Mouse (Mus musculus) erythroid progenitor cell, adult 5-6 weeks (primary cell): ENCODE results near the gene Xpc. TPM values are rescaled to one million over a fixed set of nuclear protein-coding genes. Genes with fewer than 3 reads are reported as not detected.
"Not testable (repeated sequence)": the region's sequence is repeated elsewhere in the genome, so short reads cannot be mapped to it uniquely, and the experiment has no call there.

Experiments used
- ATAC-seq: replicated peaks from 2 replicates; pipeline ENCODE4 v1.8.0; 2016; ENCODE audit warnings: moderate number of reproducible peaks, mild to moderate bottlenecking, moderate TSS enrichment, inconsistent platforms; ENCODE audit not compliant: poor library complexity, low FRiP score, severe bottlenecking
- total RNA-seq, 2 experiments: library from RNA; stranded (forward) in 1 of 2; stranded (reverse) in 1 of 2; fragments of 150-400 nt in 1 of 2; fragments of 186-747, 209-891 nt in 1 of 2; gene quantifications; 2 replicates each; pipeline versions ENCODE4 v1.2.3 to v1.2.4; 2015 to 2017; ENCODE audit warnings: low replicate concordance in 2 of 2

Gene Xpc
- total RNA-seq, 2 experiments from 2014 or later, result 5.4 to 6.4 TPM

DNA sequence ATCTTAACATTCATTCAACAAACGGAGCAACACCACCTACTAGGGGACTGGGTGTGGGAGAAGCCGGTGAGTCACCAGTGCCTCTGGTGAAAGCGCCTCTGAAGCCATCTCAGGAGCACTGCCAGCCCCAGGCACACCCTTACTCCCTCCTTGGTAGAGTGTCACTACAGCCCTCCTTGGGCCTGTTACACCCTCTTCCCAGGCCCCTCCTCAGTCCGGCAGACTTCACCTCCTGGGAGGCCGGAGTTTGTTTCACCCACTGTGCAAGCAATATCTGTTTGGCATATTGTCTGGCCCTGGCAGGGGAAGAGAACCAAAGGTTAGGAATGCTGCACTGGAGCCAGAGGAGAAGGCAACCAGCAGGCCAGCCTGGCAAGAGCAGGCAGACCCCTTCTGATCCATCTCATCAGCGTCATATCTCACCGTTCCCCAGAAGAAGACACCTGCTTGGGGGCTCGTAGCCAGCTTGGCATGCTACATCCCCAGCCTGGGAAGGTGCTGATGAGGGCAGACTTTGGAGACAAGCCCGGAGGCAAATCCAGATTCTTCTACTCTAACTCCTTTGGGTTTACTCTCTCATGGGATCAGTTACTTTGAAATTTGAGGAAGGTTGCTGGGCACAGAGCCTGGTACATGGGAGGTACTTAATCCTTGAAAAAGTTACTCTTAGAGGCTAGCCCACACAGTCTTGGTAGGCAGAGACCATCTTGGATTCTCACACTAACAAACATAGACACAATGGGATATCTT lies 41.1 kb downstream of the Xpc start:
- no peak for ATAC-seq

DNA sequence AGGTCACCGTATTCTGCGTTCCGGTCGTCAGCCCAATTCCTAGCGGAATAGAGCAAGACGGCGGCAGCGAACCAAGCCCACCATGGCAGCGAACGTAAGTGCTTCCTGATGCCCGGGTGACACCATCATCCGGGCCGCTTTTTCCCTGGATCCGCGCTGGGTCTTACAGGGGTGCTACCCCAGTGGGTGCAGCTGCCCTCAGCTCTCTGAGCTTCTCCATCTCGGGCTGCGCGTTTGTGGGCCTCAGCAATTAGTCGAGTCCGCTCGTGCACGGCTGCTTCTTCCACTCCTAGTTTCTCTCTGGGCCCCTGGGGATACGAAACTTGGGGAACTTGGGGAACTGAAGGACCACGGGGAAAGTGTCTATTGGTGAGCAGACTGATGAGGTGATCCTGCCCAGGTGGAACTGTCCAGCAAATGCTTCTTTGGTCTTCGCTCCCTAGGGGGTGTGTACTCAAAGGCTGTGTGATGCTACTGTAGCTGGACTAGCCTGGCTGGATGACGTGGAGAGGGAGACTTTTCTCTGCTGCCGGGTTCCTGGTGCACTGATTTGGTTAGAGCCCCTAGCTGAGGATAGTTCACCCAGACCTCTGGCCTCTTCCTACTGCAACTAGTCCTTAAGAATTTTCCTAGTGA lies 41.8 kb downstream of the Xpc start:
- peak; percentile 40 for ATAC-seq

DNA sequence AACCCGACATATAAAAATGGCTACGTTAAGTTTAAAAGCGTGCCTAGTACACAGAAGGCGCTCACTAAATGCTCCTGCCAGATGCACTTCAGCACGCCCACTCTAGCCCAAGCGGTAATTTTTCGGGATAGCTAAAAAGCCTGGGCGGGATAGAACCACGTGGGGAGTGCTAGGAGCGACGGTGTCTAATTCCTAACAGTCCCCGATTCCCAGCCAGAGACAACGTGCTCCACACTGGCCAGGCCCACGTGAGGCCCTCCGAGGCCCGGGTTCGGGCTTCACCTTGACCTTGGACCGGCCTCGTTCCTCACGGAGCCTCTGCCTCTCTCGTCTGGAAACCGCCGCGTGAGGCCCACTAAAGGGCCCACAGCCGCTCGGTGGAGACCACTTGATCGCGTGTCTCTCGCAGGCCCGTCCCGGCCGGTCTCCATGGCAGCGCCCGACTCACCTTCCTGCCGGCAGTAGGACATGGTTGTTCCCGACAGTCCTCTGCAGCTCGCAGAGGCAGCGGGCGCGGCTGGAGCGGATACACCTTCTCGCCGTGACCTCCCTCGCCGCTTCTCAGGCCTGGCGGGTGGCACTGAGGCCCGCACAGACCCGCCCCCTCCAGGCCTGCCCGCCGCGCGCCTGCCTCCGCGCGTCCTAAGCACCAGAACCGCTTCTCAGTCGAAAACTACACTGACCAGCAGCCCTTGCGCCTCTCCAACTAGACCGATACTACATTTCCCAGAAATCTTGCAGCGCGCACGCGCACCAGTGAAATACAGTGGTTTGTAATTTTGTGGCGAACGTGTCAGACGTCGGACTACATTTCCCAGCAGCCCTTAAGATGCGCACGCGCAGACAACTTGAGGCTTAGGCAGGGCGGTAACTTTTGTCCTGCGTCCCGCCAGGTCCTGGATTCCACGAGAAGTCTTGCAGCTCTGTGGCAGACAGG lies 42.6 kb downstream of the Xpc start, which contains the start of the genes Chchd4 and Tmem43:
TSS of gene Chchd4 (minus strand) at position 679 of the 937 bp plus-strand sequence.
TSS of gene Tmem43 (plus strand) at position 836 of the 937 bp plus-strand sequence.
- ATAC-seq, result peak; percentile 87

DNA sequence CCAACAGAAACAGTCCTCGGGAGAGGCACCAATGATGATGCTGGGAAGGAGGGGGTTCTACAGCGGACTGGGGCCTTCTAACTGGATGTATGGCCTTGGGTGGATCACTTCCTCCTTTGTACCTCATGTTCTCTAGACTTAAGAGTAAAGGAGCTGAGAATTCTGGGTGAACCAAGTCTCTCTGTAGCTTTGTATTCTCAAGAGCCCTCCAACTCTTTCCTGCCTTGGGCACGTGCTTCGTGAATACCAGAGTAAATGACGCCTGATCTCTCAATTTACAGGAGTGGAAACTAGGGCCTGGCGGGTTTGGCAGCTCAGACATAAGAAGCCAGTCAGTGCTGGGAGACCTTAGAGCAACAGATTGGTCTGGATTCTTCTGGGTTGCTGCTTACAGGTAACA lies 43.4 kb downstream of the Xpc start:
- ATAC-seq, result no peak

DNA sequence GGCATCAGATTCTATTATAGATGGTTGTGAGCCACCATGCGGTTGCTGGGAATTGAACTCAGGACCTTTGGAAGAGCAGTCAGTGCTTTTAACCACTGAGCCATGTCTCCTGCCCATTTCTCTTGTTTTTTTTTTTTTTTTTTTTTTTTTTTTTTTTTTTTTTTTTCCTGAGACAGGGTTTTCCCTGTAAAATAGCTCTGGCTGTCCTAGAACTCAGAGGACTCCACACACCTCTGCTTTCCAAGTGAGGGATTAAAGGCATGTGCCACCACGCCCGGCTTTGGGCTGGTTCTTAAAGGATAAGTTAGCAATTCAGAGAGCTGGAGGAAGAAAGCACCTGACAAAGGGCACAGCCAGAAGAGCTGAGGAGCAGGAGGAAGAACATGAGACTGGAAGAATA lies 44.3 kb downstream of the Xpc start:
- ATAC-seq, result not testable (repeated sequence)

DNA sequence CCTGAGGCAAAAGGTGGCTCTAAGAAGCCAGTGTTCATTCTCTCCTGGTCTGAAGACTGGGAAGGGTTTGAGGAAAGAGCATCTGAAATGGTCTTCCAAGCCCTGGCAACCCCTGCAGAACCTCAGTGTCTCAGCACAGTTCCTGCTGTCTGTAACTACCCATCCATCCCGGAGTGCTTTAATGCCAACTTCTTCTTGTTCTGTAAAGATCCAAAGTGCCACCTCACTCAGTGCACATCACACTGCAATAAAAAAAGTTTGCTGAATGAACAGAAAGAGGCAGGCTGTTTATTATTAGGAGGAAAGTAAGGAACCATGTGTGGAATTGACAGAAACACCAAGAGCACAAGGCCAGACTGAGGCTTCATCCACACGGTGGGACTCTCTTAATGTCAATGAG lies 45.0 kb downstream of the Xpc start:
- no peak for ATAC-seq

DNA sequence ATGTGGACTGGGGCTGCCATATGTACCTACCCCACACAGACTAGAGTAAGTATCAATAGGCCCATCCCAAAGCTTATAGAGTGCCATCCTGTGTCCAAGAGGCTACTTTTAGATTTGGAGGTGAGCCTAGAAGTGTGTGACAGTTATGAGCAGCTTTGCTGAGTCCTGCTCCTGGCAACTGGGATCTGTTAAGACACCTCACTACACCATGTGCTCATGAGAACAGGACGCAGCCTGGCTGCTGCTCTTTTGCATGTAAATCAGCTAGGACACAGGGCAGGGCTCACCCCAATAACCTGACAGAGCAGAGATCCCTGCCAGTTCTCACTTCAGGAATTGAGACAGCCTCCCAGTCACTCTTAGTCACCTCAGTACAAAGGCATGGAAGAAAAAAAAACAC lies 48.6 kb downstream of the Xpc start:
- ATAC-seq, result no peak

DNA sequence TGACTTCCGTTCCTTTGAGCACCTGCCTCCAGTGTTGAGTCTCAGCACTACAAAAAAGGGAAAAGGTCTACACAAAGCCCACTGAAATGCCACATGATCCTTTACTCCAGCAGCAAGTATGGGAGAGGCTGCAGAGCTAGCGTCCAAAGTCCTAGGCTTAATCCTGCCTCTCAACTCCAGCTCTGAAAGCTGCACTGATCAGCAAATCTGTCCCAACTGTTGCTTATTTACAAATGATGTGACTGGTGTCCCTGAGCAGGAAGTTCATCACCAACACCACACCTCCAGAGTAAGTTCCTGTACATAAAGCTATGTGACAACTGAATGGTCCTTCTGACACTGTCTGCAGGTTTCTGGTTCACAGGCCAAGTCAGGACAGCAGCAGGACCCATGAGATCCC lies 49.9 kb downstream of the Xpc start:
- ATAC-seq, result no peak

DNA sequence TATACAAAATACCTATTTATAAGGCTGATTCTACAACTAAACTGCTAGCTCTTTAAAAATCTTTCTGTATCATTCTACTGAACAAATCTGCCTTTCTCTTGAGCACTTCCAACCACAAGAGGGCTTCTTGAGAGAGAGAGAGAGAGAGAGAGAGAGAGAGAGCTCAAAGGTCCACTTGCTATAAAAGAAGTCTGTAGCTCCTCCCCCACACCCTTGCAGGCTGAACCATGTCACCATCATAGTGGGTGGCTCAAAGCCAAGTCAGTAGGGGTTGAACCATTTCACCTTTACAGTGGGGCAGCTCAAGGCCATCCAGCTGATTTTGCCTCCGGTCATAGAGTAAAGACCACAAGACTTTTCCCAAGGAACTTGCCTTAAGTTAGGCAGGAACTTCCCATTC lies 56.2 kb downstream of the Xpc start:
- 0 out of 2 replicates have a peak, but pooled peaks have one; percentile 19 for ATAC-seq

DNA sequence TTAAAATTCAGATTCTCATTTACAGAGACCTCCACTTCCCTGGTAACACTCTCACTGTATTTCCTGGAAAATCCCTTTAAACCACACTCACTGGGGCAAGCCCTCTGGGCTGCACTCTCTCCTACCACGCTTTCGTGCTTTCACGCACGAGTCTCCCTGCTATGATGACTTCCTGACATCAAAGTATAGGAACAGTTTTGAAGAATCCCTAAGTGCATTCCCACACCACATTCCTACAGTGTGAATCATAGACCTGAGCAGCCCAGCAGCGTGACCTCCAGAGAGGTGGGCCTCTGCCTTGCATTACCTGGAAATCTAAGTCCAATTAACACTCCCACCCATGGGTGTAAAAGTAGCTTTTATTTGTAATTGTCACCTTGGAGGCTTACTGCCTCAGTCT lies 61.1 kb downstream of the Xpc start:
- ATAC-seq, result no peak

DNA sequence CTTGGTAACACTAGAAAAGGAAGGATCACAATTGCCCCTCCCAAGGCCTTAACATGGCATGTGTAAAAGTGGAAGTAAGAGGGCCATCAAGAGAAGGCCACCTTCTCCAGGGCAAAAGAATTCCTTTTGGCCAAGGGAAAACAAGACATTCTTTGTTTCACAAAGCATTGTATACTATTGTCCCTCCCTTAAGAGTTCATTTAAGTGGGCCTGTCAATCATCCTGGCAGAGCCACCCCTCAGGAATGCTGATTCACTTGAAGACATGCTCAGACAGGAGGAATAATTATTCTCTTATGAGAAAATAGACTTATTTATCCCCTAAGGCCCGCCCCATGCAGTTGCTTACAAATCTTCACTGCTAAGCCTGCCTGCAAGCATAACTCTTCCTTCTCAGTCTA lies 63.6 kb downstream of the Xpc start:
- no peak for ATAC-seq

DNA sequence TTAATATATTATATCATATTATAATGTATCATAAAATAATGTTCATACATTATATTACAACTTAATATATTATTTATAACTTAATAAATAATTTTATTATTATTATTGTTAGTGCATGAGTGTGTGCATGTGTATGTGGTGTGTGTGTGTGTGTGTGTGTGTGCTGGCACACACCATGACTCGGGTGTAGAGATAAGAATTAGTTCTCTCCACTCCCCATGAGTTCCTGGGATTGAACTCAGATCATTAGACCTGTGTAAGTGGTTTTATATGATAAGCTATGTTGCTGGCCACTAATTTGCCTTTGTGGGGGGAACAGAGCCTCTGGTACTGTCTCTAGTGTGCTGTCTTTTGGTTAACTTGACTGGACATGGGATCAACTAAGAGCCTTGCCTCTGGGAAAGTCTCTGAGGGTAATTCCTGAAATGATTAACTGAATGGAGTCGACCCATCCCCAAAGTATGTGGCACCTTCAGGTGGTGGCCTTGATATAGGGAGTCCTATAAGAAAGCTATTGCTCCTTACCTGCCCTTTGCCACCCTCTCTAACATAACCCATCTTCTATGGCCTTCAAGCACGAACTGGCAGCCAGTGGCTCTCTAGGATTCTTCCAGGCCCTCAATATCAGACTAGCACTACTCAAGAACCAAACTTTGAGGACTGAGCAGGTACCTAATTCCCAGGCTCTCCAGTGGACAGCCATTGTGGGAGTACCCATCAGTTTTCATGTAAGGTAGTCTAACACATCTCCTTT lies 66.0 kb downstream of the Xpc start:
- no peak for ATAC-seq

DNA sequence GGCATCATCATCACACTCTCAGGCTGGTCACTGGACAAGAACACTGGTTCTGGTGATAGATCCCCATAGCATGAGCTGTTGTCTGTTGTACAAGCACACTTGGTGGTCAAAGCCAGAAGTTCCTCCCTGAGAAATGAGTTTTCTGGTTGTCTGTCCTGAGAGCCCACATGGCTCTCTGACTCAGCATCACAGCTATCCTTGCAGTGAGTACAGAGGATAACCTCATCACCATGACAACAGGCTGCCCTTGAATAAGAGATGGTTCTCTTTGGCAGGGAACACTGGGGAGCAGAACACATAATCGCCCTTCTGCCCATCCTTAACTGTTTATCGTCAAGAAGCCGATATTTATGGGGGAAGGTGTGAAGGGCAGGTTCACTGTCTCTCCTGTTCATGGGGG lies 70.4 kb downstream of the Xpc start:
- ATAC-seq, result no peak

DNA sequence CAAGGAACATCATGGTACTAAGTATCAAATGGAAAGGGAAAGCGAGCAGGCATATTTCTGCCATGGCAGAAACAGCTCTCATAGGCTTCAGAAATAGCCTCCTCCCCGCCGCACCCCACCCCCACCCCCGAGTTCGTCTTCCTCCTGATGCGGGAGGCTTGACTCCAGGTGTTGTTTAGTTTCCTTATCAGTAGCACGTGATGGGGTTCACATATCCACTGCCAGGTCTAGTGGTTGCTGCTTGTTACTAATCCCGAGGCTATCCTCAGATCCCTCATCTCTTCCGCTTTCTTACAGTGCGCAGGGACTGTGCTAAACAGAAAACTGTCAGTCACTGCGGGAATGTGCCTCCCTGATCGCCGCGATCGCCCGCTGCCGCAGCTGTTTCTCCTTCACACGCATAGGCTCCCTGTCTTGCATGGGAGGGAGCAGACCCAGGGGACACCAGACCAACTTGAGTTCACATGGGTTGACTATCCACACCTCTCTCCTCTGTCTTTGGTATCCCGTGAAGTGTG lies 74.5 kb downstream of the Xpc start:
- peak; percentile 37 for ATAC-seq

DNA sequence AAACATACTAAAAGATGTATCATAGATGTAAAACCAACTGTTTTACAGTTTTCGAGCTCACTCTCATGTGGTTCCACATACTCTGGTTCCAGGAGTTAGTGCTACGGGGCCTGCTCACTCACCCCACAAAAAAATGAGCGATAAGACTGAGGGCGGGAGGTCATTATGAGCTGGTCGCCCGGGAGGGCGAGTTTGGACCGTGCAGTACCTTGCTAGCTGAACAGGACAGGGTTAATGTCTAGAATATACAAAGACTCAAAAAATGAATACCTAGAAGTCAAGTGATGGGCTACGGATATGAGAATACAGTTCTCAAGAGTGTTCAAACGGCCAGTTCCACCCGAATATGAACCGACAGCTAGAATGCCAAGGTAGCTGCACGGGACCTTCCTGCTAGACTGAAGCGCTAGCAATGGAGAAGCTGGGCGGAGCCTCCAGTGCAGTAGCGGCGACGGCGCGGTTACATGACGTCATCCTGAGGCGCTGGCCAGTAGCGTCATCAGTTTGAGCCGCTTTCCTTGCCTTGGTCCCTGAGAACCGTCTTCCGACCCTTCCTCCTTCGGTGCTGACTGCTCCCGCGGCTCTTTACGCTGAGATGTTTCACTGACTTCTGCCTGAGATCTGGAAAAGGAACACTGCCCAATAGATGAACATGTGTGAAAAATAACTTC lies 75.1 kb downstream of the Xpc start:
- ATAC-seq, result peak; percentile 93
